Mouse (Mus musculus) forebrain, postnatal 0 days (tissue): ENCODE results near the gene Nsfl1c. TPM values are rescaled to one million over a fixed set of nuclear protein-coding genes. Genes with fewer than 3 reads are reported as not detected.

Source experiments
- ATAC-seq: fragments of 200-750 bp; cut with Nextera tagmentation; 2 replicates; pipeline ENCODE4 v1.8.0; 2017; ENCODE audit warnings: mild to moderate bottlenecking, moderate library complexity
- DNase-seq: peaks from one replicate; pipeline ENCODE4 v3.0.0-alpha.2; 2015
- H3K27ac ChIP-seq: fragments of 300-500 bp; sonication (generic); 2 replicates; pipeline ENCODE4 v1.5.1; 2014; ENCODE audit warnings: low read depth, mild to moderate bottlenecking, antibody characterized with exemption, low read length, moderate library complexity, mixed read lengths
- H3K27me3 ChIP-seq: fragments of 300-500 bp; sonication (generic); 2 replicates; pipeline ENCODE4 v1.6.1; 2014; ENCODE audit warnings: mild to moderate bottlenecking, low read length, mixed read lengths; ENCODE audit not compliant: insufficient read depth
- H3K36me3 ChIP-seq: fragments of 300-500 bp; sonication (generic); 2 replicates; pipeline ENCODE4 v1.6.1; 2014; ENCODE audit warnings: mild to moderate bottlenecking, moderate library complexity; ENCODE audit not compliant: insufficient read depth
- H3K4me1 ChIP-seq: fragments of 300-500 bp; sonication (generic); 2 replicates; pipeline ENCODE4 v1.6.1; 2014; ENCODE audit warnings: antibody characterized with exemption; ENCODE audit not compliant: insufficient read depth
- H3K4me2 ChIP-seq: fragments of 300-500 bp; sonication (generic); 2 replicates; pipeline ENCODE4 v1.6.1; 2014; ENCODE audit warnings: low read depth, mild to moderate bottlenecking, moderate library complexity
- H3K4me3 ChIP-seq: fragments of 300-500 bp; sonication (generic); 2 replicates; pipeline ENCODE4 v1.5.1; 2014; ENCODE audit warnings: low read depth, low read length, mixed read lengths
- H3K9ac ChIP-seq: fragments of 300-500 bp; sonication (generic); 2 replicates; pipeline ENCODE4 v1.6.1; 2014; ENCODE audit warnings: mild to moderate bottlenecking
- H3K9me3 ChIP-seq: fragments of 300-500 bp; sonication (generic); 2 replicates; pipeline ENCODE4 v1.6.1; 2016; ENCODE audit warnings: low read length
- CTCF ChIP-seq: sonication (generic); IDR thresholded peaks from 2 replicates; pipeline ENCODE4 v1.5.1; 2016; ENCODE audit warnings: antibody characterized with exemption, control low read depth, low read depth
- WGBS: fragments of 180-500 bp; shearing (Covaris S2); extraction: QIAGEN DNeasy Blood & Tissue Kit; methylation state at CpG from one replicate; pipeline ENCODE4 v1.1.7; 2014; 5-methylcytosine and 5-hydroxymethylcytosine counted together
- polyA plus RNA-seq: library from polyadenylated mRNA; unstranded; fragments of >200 nt; fragmentation: Nextera tagmentation; extraction: Ambion mirVana; gene quantifications from 2 replicates; pipeline ENCODE4 v1.2.1, GENCODE M21; 2015
- total RNA-seq: library from RNA; depleted of rRNA; stranded (reverse); fragments of >200 nt; gene quantifications from 2 replicates; pipeline ENCODE4 v1.2.3, GENCODE M21; 2014; rRNA removed

Nsfl1c gene
- total and polyA plus RNA-seq, 2 experiments from 2014 or later = 124 to 244 TPM

GRCm38 (mm10) chr2:151543063-151543895 is 49.3 kb downstream of the Nsfl1c start:
- no peak for TF ChIP-seq CTCF
- Histone ChIP-seq H3K4me2 (peak overlapping the region; percentile 79), H3K36me3 (peaks cover 18% of the 10 kb centered on the region), H3K4me1 (peaks cover 25% of the 10 kb centered on the region), H3K9me3 (no peaks in the 10 kb centered on the region), H3K4me3 (peak overlapping the region; percentile 98), H3K27me3 (no peaks in the 10 kb centered on the region), H3K9ac (peak overlapping the region; percentile 88), H3K27ac (peak overlapping the region; percentile 89)
- under 1% methylated on average over 21 of the region's 21 CpGs for WGBS
- no peak for ATAC-seq
- DNase-seq = peak; percentile 31

DNA sequence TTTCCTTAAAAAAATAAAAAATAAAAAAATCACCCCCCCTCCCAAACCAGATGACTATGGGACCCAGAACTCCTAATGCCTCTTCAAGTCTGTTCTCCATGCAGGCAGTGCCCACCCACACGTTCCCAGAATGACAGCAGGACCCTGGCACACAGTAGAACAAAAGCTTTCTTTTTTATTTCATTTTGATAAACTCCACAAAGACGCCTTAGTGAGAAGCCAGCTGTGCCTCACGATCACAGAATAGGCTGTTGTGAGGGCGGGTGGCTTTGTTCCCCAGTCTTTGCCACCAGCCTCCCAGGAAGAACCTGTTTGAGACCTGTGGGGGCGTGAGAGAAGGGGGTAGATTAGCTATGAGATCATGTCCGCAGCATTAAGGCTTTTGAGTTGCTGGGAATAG is 50.7 kb downstream of the Nsfl1c start:
- no peak overlapping the region for H3K4me3 ChIP-seq
- H3K36me3 ChIP-seq = peaks cover 18% of the 10 kb centered on the region
- peaks cover 25% of the 10 kb centered on the region for H3K4me1 ChIP-seq
- DNase-seq (no peak), ATAC-seq (no peak)
- H3K9ac ChIP-seq = no peak overlapping the region
- H3K27me3 ChIP-seq = no peaks in the 10 kb centered on the region
- no peak overlapping the region for H3K27ac ChIP-seq
- WGBS = 40% methylated on average over 6 of the region's 6 CpGs
- peak overlapping the region; percentile 79; the same call in 1 of the 2 replicates for H3K4me2 ChIP-seq
- H3K9me3 ChIP-seq = no peaks in the 10 kb centered on the region
- TF ChIP-seq CTCF = no peak

- ATAC-seq = no peak
Observed at GRCm38 (mm10) chr2:151546571-151546970, 52.6 kb downstream of the Nsfl1c start.

DNA sequence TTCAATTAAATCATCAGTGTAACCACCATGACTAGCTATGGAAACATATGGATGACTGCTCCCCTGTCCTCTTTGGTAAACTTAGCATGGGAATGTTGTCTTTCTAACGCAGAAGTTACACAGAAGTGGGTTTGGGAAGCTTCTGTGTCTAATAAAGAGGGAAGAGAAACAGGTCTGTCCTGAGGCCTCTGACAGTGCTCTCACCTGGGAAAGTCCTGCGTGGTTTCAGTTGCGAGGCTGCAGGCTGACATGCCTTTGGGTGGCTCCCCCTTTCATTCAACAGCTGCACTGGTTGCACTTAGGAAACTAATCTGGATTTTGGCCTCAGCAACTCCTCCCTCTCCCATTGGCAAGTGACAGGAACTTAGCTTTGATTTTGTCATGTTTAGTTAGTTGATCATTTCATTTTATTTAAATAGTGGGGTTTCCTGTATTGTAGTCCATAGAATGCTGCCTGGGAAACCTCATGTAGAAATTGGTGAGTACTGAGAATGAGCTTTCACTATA is 55.7 kb downstream of the Nsfl1c start:
- Histone ChIP-seq H3K9ac (no peak overlapping the region), H3K4me1 (peaks cover 4% of the 10 kb centered on the region; the same call in 1 of the 2 replicates), H3K27ac (no peak overlapping the region), H3K27me3 (no peaks in the 10 kb centered on the region), H3K4me3 (no peak overlapping the region), H3K9me3 (no peaks in the 10 kb centered on the region), H3K4me2 (no peak overlapping the region), H3K36me3 (peaks cover 47% of the 10 kb centered on the region)
- 93% methylated on average over 3 of the region's 3 CpGs for WGBS
- no peak for TF ChIP-seq CTCF
- DNase-seq = no peak
- no peak for ATAC-seq

More at GRCm38 (mm10) chr2:151546571-151546970, 52.6 kb downstream of the Nsfl1c start:
- Histone ChIP-seq H3K36me3 (peaks cover 31% of the 10 kb centered on the region), H3K27ac (no peak overlapping the region), H3K9me3 (no peaks in the 10 kb centered on the region), H3K4me3 (no peak overlapping the region), H3K9ac (no peak overlapping the region), H3K4me2 (no peak overlapping the region), H3K27me3 (no peaks in the 10 kb centered on the region), H3K4me1 (peaks cover 22% of the 10 kb centered on the region)
- WGBS = 96% methylated on average over 4 of the region's 4 CpGs
- no peak for TF ChIP-seq CTCF
- DNase-seq = no peak

Other genes starting within 250 kb of the Nsfl1c start
- not detected in 2 replicates for gene 4921509C19Rik, start 18.0 kb upstream of the Nsfl1c start, total RNA-seq
- gene 4921509C19Rik, start 18.0 kb upstream of the Nsfl1c start, polyA plus RNA-seq = not detected in 2 replicates
- 67.3 and 70.1 TPM in 2 replicates for gene Fkbp1a, start 48.3 kb downstream of the Nsfl1c start, total RNA-seq
- 717 and 727 TPM in 2 replicates for gene Fkbp1a, start 48.3 kb downstream of the Nsfl1c start, polyA plus RNA-seq
- gene Sdcbp2, start 78.4 kb downstream of the Nsfl1c start, total RNA-seq = 0.90 and 1.1 TPM in 2 replicates
- gene Sdcbp2, start 78.4 kb downstream of the Nsfl1c start, polyA plus RNA-seq = 1.5 and 1.6 TPM in 2 replicates
- 37.7 and 39.6 TPM in 2 replicates for gene Snph, start 138.4 kb downstream of the Nsfl1c start, total RNA-seq
- 12.8 and 18.3 TPM in 2 replicates for gene Snph, start 138.4 kb downstream of the Nsfl1c start, polyA plus RNA-seq
- 0.67 and 0.77 TPM in 2 replicates for gene Rad21l, start 174.4 kb downstream of the Nsfl1c start, total RNA-seq
- 0.12 and 0.16 TPM in 2 replicates for gene Rad21l, start 174.4 kb downstream of the Nsfl1c start, polyA plus RNA-seq
- gene Tmem74b, start 207.8 kb downstream of the Nsfl1c start, total RNA-seq = 22.9 and 30.6 TPM in 2 replicates
- gene Tmem74b, start 207.8 kb downstream of the Nsfl1c start, polyA plus RNA-seq = 23.1 and 26.2 TPM in 2 replicates